Mouse (Mus musculus): ENCODE data around the gene Trim45. TPM values are rescaled to one million over a fixed set of nuclear protein-coding genes. Genes with fewer than 3 reads are reported as not detected.

Gene Trim45
- total RNA-seq (2021) = 1 to 10 TPM; 3.9 to 5.3 TPM
- long read RNA-seq, experiment 1, full-length matches to known transcripts = 1 of 1 reads
- long read RNA-seq, experiment 1, partial matches to known transcripts = 0 of 1 reads
- long read RNA-seq, experiment 1, other reads (novel, unspliced or antisense) = 0 of 1 reads
- long read RNA-seq, experiment 2, partial matches to known transcripts = 0 of 1 reads
- long read RNA-seq, experiment 2, other reads (novel, unspliced or antisense) = 1 of 1 reads

DNA sequence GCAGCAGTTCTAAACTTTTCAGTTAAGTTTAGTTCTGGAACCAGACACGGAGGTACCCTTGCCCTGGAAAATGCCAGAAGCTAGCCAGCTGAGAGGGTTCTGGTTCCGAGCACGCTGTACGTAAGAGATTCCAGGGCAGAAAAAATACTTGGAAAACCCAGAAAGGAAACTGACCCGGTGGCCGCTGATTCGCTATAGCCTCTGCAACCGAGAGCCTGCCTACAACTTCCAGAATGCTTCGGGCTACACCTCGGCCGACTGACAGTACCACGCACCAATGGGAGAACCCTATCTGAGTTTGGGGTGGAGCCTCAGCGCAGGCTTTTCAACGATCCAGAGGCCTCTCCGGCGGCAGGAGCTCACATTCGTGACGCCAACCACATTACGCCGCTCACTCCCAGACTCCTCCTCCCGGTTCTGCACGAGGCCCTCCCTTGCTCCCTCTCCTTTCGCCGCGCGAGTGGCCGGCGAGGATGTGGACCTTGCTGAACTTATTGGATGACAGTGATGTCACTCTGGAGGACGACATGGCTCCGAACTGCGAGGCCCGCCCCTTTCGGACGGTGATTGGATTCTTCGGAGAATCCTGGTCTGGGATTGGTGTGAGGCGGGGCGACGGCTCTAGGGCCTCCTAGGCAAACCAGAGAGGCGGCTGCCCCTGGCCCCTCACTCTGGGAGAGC lies at the start of gene Trim45:
Gene Trim45 (plus strand): TSS at position 378 of the 681 bp plus-strand sequence.
- DNase-seq = peak; percentile 97

DNA sequence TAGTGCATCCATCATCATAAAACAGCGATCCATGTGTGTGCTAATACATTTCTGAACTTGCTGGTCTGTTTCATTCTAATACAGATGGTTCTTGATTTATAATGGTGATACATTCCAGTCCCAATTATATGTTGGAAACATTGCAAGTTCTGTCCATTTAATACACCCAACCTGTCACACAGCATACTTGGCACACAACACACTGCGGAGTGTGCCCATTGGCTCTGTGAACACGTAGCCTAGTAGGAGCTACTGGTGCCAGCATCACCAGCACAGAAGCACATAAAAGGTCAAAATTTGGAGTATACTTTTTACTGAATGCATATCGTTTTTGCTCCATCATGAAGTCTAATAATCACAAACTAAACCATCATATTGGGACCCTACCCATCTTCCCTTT lies 44.9 kb upstream of the Trim45 start:
- DNase-seq = no peak

DNA sequence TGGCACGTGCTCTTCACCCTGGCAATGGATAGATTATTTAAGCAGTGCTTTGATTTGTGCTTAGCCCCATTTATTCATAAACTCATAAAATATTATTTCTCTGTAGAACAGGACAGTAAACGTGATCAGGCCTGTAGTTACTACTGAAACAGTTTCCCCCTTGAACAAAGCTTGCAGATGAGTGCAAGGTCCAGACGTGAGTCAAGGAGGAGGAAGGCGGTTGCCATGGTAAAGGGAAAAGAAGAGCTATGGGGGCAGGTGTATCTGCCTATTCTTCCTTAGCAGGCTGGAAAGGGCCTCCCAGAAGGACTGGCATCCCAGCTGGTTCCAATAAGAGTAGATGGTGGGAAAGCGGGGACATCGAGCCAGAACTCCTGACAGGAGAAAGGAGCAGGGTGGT lies 40.6 kb upstream of the Trim45 start:
- DNase-seq = no peak

DNA sequence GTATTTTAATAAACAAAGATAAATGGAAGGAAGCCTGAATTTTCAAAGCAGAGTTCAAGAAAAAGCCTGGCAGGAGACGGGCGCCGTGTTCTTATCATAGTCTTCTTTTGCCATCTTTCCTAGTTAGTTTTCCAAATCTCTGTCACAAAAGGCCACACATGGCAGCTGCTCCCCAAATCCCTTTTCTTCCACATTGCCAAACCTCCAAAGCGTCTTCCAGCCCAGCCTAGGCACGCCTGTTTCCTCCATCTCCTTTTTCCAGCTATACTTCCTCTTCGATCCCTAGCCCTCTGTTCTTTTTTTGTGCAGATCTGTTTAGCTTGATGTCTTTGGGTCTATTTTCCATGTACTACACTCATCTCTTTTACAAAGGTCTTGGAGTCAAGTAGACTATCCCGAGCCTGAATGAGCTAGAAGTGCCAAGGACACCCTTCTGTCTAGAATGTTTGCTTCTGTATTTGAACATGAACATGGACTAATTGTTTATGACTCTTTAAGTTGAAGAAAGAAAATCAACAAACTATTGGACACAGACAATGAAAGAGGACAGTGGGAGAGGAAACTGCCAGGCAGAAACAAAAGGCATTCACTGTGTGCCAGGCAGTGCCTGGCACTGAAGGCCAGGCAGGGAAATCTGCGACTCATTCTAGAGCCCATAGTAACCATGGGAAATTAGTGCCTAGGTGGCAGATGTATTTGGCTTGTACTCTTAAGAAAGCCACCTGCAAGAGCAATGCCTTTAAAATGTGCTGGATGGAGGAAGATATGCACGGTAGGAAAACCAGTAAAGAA lies 40.0 kb upstream of the Trim45 start:
- DNase-seq = no peak

DNA sequence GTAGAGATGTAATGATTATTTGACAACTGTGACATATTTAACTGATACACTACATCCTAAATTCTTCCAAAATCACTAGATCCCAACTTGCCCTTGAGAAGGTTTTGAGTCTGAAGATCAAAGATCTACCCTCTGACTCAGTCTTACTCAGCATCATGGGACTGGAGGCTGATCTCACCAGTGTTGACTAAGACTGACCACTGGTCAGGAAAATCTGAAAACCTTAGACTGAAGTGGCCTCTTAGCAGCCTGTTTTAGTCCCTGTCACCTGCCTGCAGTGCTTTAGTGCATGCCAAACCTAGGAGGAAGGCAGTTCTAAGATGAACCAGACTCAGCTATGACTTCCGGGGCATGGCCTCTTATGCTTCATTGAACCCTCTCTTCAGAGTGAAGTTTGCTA lies 32.8 kb upstream of the Trim45 start:
- DNase-seq = no peak

DNA sequence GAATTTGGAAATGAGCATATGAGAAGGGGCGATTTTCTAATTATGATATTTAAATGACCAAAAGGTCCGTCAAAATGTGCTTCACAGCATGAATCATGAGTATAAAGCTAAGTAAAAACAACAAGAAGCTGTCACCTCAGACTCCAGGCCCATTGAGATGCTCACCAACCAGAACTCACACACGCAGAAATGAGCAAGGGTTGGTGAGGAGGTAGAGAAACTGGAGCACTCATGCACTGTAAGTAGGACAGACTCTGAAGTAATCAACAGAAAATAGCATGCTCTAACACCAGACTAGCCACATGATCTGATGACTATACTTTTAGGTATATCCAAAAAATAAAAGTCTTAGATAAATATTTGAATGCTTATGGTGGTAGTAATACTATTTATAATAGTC lies 31.6 kb upstream of the Trim45 start:
- no peak for DNase-seq

DNA sequence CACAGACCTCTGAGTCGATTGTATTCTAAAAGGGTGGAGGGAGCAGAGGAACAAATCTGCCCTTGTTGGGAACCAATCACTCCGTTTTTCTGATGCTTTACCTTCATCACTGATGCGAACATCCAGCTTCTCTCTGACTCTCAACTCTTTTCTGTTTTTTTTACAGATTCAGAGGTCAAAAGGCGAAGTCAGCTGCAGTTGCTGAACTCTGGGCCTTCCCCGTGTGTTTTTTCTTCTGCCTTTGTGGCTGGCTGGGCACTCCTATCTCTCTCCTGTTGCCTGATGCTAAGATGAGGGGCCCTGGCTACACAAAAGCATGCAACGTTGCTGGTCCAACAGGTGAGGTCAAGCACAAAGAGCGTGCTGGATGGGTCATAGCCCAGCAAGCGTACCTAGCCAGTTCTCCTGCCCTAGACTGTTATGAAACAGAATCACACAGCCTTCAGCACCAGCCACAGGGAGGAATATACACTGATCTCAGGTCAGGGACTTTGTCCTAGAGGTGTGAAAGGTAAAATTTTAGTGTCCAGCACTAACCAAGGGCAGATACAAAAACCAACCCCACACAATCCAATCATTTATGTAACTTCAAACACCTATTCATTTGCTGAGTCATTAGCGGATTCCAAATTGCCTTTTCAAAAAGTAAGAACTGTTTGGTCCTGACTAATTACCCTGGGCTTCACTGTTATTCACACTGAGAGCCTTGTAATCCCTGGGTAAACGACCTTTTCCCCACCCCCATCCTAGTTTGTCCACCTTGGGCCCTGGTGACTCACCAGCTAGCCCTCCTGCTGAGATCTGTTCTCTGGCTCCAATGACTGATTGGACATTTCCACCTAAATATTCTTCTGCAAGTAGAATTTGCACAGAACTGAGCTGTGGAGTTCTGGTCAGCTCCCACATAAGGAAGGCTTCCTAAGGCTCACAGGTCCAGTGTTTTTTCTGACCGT lies 29.3 kb upstream of the Trim45 start:
- DNase-seq = peak; percentile 13

DNA sequence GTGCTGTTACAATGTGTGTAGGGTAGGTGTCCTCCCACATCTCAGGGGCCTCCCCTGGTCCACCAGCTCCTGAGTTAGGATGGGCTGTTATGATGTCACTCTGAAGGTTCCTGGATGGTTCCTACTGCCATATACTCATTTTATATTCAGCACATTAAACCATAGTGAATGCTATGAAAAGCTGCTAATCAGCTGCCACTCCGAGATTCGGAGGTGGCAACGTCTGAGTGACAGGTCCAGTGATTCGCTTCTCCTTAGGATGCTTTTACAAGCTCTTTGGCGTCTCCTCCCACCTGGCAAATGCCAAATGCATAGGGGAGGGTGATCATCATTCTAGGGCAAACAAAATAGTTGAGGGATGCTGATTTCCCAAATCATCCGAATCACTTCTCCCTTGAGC lies 26.5 kb upstream of the Trim45 start:
- DNase-seq = no peak

DNA sequence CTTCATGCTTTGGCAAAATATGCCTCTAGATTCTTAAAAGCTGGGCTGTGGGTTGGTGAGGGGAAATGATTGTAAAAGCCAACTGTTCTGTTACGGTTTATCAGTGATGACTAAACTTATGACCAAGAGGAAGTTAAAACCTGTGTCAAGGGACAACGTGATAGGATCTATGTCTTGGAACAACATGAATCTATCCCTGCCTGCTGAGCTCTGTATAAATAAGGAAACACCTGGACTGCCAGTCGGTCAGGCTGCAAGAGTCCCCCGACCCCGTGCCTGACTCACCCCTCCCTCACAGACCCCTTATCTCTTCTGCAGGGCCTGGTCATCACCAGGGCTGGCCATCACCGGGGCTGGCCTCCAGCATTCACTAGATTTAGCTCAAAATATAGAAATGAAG lies 15.9 kb upstream of the Trim45 start:
- DNase-seq = no peak

DNA sequence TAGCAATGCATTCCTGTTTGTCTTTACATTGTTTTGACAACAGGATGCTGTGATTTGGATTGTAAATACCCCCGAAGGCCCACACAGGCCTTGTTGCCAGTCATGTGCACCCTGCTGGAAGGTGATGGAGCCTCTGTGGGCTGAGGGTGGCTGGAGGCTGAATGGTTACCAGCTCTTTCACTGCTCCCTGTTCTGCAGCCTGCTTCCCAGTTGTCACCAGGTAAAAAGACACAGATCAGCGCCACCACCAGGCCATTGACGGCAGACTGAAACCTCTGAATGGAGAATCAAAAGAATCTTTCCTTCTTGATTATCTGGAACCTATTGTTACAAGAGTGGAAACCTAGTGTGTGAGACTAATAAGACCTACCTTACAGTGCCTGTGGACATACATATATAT lies 15.1 kb upstream of the Trim45 start:
- peak; percentile 32 for DNase-seq

DNA sequence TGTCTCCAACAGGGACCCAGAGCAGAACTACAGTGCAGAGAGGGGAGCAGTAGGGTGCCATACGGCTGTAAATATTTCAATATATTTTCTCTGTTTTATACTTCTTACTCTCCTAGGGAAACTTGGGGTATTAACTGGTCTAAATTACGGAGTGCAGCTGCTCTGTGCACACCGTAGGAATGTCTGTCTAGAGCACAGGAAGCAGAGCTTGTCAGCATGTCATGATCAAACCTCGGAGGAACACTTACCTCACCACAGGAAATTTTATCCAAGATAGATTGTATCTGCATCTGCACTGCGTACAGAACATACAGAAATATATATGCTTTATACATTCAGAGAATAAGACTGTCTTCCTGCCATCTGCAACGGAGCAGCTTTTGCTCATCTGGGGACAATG lies 13.4 kb upstream of the Trim45 start:
- DNase-seq = no peak

DNA sequence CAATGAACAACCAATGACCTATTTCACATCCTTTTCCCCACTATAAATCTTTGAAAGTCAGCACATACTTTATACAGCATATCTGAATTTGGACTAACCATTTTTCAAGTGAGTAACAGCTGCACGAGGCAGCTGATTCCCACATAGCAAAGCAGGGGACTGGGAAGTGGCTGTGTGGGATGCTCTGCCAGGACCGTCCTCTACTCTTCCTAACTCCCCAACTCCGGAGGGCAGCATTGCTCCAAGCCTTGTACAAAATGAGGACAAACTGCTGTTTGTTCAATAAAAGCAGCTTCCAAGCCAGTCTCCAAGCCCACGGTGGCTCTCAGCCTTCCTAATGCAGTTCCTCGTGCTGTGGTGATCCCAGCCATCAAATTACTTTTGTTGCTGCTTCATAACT lies 11.4 kb upstream of the Trim45 start:
- DNase-seq = no peak

DNA sequence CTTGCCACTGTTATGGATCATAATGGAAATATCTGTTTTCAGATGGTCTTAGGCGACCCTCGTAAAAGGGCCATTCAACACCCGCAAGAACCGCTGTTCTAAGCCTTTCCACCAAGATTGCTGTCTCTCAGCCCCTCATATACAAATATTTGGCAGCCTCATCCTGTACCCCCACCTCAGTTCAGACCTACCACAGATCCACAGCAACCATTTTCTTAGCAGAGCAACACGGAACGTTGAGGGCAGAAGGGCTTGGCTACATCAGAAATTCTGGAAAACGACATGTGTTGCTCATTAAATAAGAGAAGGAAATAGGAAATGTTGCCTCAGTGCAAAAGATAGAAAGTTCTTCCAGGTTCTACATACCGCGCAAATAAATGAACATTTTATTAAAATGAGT lies 11.0 kb upstream of the Trim45 start:
- DNase-seq = no peak

DNA sequence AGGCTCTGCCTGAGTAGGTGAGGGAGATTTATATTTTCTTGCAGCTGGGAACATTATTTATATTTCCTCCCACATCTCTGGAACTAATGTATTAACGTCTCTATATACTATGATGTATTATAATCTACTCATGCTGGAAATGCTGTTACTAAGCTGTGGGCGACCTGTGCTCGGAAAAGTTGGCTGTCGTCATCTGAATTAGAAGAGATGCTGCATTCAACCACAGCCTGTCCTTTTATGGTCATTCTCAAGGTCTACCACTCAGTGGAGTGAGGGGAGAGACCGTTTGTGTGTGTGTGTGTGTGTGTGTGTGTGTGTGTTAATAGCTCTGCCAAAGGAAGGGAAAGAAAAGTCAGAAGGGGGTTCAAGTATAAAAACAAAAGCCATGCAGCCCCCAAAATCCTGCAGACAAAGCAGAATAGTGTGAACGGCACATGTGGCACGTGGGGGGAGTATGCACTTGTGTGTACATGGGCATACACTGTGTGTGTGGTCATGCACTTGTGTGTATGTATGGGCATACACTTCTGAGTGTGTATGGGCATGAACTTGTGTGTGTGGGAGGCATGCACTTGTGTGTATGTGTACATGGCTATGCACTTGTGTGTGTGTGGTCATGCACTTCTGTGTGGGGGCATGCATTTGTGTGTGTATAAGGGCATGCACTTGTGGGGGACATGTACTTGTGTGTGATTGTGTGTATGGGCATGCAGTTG lies 10.3 kb upstream of the Trim45 start:
- DNase-seq = peak; percentile 48

DNA sequence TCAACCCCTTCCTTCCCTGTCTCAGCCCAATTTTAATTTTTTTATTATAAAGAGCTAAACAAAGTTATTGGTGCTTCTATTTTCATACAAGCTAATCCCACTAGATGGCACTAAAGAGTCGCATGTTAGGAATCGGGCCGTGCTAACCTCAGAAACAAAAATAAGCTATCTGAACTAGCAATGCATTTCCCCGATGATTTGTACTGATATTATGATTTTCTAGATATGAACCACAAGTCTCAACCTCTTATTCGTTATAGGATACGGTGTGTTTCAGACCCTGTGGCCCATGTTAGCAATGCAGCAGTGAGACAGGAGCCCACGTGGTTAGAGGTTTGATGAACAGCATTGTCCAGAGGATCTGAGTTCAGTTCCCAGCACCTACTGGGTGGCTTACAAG lies 5.2 kb upstream of the Trim45 start:
- DNase-seq = peak; percentile 23

DNA sequence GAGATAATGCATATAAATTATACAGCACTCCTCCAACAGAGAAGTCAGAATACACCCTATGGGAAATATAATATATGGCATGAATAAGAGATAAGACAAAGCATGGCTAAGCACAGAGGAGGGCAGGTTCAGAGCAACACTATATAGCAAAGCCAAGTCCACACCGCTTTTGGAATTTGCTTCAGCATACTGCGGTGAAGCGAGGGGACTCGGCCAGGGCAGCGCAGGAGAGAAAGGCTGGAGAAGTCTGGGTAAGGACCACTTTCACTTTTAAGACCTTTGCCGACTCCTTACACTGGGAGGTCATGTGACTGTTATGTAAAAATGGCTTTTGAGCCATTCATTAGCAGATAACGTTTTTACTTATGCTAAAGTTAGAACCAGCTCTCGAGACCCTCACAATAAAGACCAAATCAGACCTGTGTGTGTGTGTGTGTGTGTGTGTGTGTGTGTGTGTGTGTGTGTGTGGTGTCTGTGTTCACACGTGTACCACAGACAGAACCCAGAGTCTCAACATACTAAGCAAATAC lies 1.3 kb upstream of the Trim45 start:
- DNase-seq = no peak

DNA sequence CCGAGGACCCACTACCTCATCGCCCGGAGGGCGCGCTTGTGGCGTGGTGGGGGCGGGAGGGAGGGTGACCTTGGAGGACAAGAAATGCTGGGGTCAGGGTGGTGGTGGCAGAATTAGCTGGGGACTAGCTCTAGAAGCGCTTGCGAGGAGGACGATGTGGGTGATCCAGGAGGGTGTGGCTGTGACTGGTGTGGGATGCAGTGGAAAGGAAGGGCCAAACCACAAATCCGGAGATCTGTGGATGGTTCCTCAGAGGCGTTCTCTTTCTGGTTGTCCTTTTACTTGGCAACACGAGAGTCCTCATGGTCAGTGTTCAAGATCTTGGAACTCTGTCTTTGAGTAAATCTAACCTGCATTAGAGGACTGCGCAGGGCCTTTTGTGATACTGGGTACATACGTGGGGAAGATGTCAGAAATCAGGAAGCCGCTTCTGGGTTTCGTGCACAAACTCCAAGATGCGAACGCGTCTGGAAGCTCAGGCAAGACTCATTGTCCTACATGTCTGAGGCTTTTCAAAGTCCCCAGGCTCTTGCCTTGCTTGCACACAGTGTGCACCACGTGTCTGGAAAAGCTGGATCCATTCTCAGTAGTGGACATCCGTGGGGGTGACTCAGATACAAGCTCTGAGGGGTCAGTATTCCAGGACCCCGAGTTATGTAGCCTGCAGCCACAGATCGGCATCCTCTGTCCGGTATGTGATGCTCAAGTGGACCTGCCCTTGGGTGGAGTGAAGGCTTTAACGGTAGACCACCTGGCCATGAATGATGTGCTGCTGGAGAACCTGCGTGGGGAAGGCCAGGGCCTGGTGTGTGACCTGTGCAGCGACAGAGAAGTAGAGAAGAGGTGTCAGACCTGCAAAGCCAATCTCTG lies 739 bp downstream of the Trim45 start:
- no peak for DNase-seq

DNA sequence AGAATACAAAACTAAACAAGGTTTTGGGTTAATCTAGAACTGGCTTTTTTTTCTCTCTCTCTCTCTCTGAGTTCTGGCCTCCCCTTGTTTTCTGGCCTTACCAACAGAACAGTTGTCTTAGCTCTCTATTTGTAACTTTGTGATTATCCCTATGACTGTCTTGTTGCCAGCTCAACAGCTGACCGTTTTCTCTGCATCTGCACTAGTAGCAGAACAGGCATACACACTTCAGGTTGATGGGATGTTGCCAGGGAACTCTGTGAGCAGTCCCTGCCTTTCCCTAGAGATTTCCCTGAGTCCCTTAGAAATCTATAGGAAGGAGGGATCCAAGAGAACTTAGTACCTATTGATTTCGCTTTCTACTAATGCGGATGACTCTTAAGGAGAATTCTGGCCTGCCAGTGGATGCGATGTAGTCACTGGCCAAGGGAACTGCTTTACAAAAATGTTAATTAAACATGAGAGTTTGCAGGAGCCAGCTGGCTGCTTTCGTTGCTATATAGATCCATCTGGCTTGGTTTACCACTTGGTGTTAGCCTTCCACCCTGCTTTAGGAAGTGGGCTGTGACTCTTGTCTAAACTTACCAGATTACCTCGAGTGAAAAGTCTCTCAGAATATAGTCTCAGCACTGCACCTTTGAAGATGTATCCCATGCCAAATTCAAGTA lies 2.2 kb downstream of the Trim45 start:
- DNase-seq = no peak

DNA sequence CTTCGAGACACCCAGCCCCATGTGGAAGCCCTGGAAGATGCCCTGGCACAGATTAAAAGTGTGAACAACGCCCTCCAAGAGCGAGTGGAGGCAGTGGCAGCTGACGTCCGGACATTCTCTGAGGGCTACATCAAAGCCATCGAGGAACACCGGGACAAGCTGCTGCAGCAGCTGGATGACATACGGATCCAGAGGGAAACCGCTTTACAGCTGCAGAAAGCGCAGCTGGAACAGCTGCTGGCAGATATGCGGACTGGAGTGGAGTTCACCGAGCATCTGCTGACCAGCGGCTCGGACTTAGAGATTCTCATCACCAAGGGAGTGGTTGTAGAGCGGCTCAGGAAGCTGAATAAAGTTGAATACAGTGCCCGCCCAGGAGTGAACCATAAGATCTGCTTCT lies 3.2 kb downstream of the Trim45 start:
- DNase-seq = no peak

Measured in adrenal gland, postnatal 10 days (tissue).